ENCODE assay signal across 8 mouse cellular contexts in genomic region chr9:75313138-75313831, GRCm38 (mm10). TPM values are rescaled to one million over a fixed set of nuclear protein-coding genes. Genes with fewer than 3 reads are reported as not detected.
A peak's percentile ranks its signal among the peaks of the same experiment; 100 is the strongest.
DNase-seq lines count a peak whose midpoint lies in the region; ATAC-seq and TF ChIP-seq lines count a peak whose summit lies in the region.

No protein-coding gene starts in this region.

- no peaks in the 10 kb centered on the region for H3K27me3 ChIP-seq in heart, embryonic 12.5 days (replicated peaks)
- no peaks in the 10 kb centered on the region for H3K27me3 ChIP-seq in heart, adult 2 months (ENCODE audit: control insufficient read depth, insufficient read depth, low read length)
- peaks cover 18% of the 10 kb centered on the region for H3K27me3 ChIP-seq in E14TG2a.4 (ENCODE audit: insufficient read depth, low read length)
- no peaks in the 10 kb centered on the region for H3K27me3 ChIP-seq in embryonic facial prominence, embryonic 15.5 days
- no peaks in the 10 kb centered on the region for H3K27me3 ChIP-seq in liver, embryonic 11.5 days (replicated peaks; ENCODE audit: control insufficient read depth, insufficient read depth, low read length)
- no peaks in the 10 kb centered on the region for H3K27me3 ChIP-seq in stomach, postnatal 0 days (ENCODE audit: control insufficient read depth, insufficient read depth, low read length)

- DNase-seq in heart, adult 2 months: no peak
- DNase-seq in liver, embryonic 11.5 days (ENCODE audit: low spot score): peak; percentile 37
- DNase-seq in stomach, postnatal 0 days (ENCODE audit: low spot score): no peak
- DNase-seq in gastrocnemius, postnatal 4 days (ENCODE audit: low spot score in 2 of 2): no peak
- no peak for DNase-seq in frontal cortex, postnatal 25 days (ENCODE audit: low spot score in 2 of 2)

- intact Hi-C loops in heart, adult 2 months (cut with DNase I): loop anchor here (5.0 kb wide), 1 partner anchor 266 kb away; no protein-coding TSS in a partner anchor

- peak overlapping the region; percentile 78 for H3K4me3 ChIP-seq in heart, embryonic 12.5 days
- no peak overlapping the region for H3K4me3 ChIP-seq in heart, adult 2 months
- H3K4me3 ChIP-seq in E14TG2a.4 (replicated peaks; ENCODE audit: low read length): peak overlapping the region; percentile 86
- peak overlapping the region; percentile 73 for H3K4me3 ChIP-seq in embryonic facial prominence, embryonic 15.5 days (replicated peaks)
- H3K4me3 ChIP-seq in liver, embryonic 11.5 days (ENCODE audit: low read depth, low read length): peak overlapping the region; percentile 59
- peak overlapping the region; percentile 69 for H3K4me3 ChIP-seq in stomach, postnatal 0 days (ENCODE audit: low read depth, low read length)

- WGBS in heart, embryonic 12.5 days: 38% methylated on average over 11 of the region's 11 CpGs
- 44% methylated on average over 11 of the region's 11 CpGs for WGBS in heart, adult 2 months
- 39% methylated on average over 11 of the region's 11 CpGs for WGBS in embryonic facial prominence, embryonic 15.5 days
- 29% methylated on average over 11 of the region's 11 CpGs for WGBS in liver, embryonic 11.5 days
- WGBS in stomach, postnatal 0 days: 31% methylated on average over 11 of the region's 11 CpGs

- 0 out of 2 replicates have a peak overlapping the region, but pooled peaks have one; percentile 79 for H3K27ac ChIP-seq in heart, embryonic 12.5 days (ENCODE audit: poor library complexity, severe bottlenecking)
- H3K27ac ChIP-seq in heart, adult 2 months: no peak overlapping the region; the same call in 1 of the 2 replicates
- H3K27ac ChIP-seq in embryonic facial prominence, embryonic 15.5 days (replicated peaks): 0 out of 2 replicates have a peak overlapping the region, but pooled peaks have one; percentile 81
- H3K27ac ChIP-seq in liver, embryonic 11.5 days (ENCODE audit: low read depth, low read length): peak overlapping the region; percentile 19; the same call in 1 of the 2 replicates
- peak overlapping the region; percentile 84; the same call in 1 of the 2 replicates for H3K27ac ChIP-seq in stomach, postnatal 0 days (replicated peaks)

- TF ChIP-seq POLR2A in heart, adult 2 months (IDR thresholded peaks at IDR 0.05; ENCODE audit: insufficient read depth, low read depth, low read length): no peak

- H3K79me2 ChIP-seq in heart, adult 2 months (replicated peaks; ENCODE audit: control insufficient read depth, insufficient read depth, low read length): no peaks in the 10 kb centered on the region

- peaks cover 12% of the 10 kb centered on the region for H3K4me1 ChIP-seq in heart, embryonic 12.5 days (replicated peaks)
- H3K4me1 ChIP-seq in heart, adult 2 months (ENCODE audit: control insufficient read depth, insufficient read depth, low read length): no peaks in the 10 kb centered on the region
- H3K4me1 ChIP-seq in E14TG2a.4 (replicated peaks; ENCODE audit: low read depth, low read length): peaks cover 29% of the 10 kb centered on the region
- peaks cover 21% of the 10 kb centered on the region for H3K4me1 ChIP-seq in embryonic facial prominence, embryonic 15.5 days
- H3K4me1 ChIP-seq in liver, embryonic 11.5 days (replicated peaks; ENCODE audit: control insufficient read depth, insufficient read depth, low read length): no peaks in the 10 kb centered on the region; the same call in 1 of the 2 replicates
- H3K4me1 ChIP-seq in stomach, postnatal 0 days (replicated peaks; ENCODE audit: control insufficient read depth, insufficient read depth): no peaks in the 10 kb centered on the region

- TF ChIP-seq CTCF in heart, adult 2 months (IDR thresholded peaks at IDR 0.05): no peak
- no peak for TF ChIP-seq CTCF in E14TG2a.4 (conservative IDR thresholded peaks at IDR 0.05; ENCODE audit: low read length)
- TF ChIP-seq CTCF in stomach, postnatal 0 days (IDR thresholded peaks at IDR 0.05; ENCODE audit: low read depth): no peak

- peak overlapping the region; percentile 85 for H3K4me2 ChIP-seq in heart, embryonic 12.5 days
- peak overlapping the region; percentile 71 for H3K4me2 ChIP-seq in embryonic facial prominence, embryonic 15.5 days (replicated peaks)
- H3K4me2 ChIP-seq in liver, embryonic 11.5 days: peak overlapping the region; percentile 97
- peak overlapping the region; percentile 76 for H3K4me2 ChIP-seq in stomach, postnatal 0 days (replicated peaks; ENCODE audit: low read depth)

- no peaks in the 10 kb centered on the region for H3K9me3 ChIP-seq in heart, embryonic 12.5 days (replicated peaks)
- H3K9me3 ChIP-seq in E14TG2a.4 (ENCODE audit: low read length): no peaks in the 10 kb centered on the region
- H3K9me3 ChIP-seq in embryonic facial prominence, embryonic 15.5 days (replicated peaks): no peaks in the 10 kb centered on the region
- H3K9me3 ChIP-seq in liver, embryonic 11.5 days (ENCODE audit: control insufficient read depth, low read length): no peaks in the 10 kb centered on the region
- H3K9me3 ChIP-seq in stomach, postnatal 0 days (ENCODE audit: control insufficient read depth, low read length): no peaks in the 10 kb centered on the region

- H3K9ac ChIP-seq in heart, embryonic 12.5 days: peak overlapping the region; percentile 82; the same call in 1 of the 2 replicates
- H3K9ac ChIP-seq in heart, adult 2 months (ENCODE audit: low read depth, low read length): no peak overlapping the region
- H3K9ac ChIP-seq in embryonic facial prominence, embryonic 15.5 days: no peak overlapping the region
- H3K9ac ChIP-seq in liver, embryonic 11.5 days (ENCODE audit: low read depth, low read length): peak overlapping the region; percentile 59; the same call in 1 of the 2 replicates
- peak overlapping the region; percentile 70; the same call in 1 of the 2 replicates for H3K9ac ChIP-seq in stomach, postnatal 0 days (ENCODE audit: low read length)

- H3K36me3 ChIP-seq in heart, embryonic 12.5 days: peaks cover 12% of the 10 kb centered on the region; the same call in 1 of the 2 replicates
- no peaks in the 10 kb centered on the region for H3K36me3 ChIP-seq in heart, adult 2 months (ENCODE audit: control insufficient read depth, insufficient read depth, low read length)
- no peaks in the 10 kb centered on the region for H3K36me3 ChIP-seq in E14TG2a.4 (ENCODE audit: insufficient read depth, low read length)
- H3K36me3 ChIP-seq in embryonic facial prominence, embryonic 15.5 days: no peaks in the 10 kb centered on the region
- no peaks in the 10 kb centered on the region for H3K36me3 ChIP-seq in liver, embryonic 11.5 days (ENCODE audit: control insufficient read depth, insufficient read depth, low read length)
- H3K36me3 ChIP-seq in stomach, postnatal 0 days (ENCODE audit: control insufficient read depth, insufficient read depth, low read length): no peaks in the 10 kb centered on the region

- TF ChIP-seq EP300 in heart, adult 2 months (IDR thresholded peaks at IDR 0.05; ENCODE audit: insufficient read depth, low read depth, low read length): no peak
- TF ChIP-seq EP300 in stomach, postnatal 0 days (optimal IDR thresholded peaks at IDR 0.05): no peak

- ATAC-seq in heart, embryonic 12.5 days (ENCODE audit: insufficient number of reproducible peaks, low FRiP score): no peak; the same call in 1 of the 2 replicates
- no peak for ATAC-seq in embryonic facial prominence, embryonic 15.5 days (ENCODE audit: insufficient number of reproducible peaks, low FRiP score, low TSS enrichment, low read depth)
- 0 out of 2 replicates have a peak, but pooled peaks have one; percentile 2 for ATAC-seq in liver, embryonic 11.5 days (replicated peaks; ENCODE audit: low FRiP score)
- no peak for ATAC-seq in stomach, postnatal 0 days (ENCODE audit: low FRiP score, low TSS enrichment)

RNA-seq across cellular contexts. Expression of gene Gnb5, which starts 7.2 kb away (rescaled TPM):
- polyA plus RNA-seq in heart, embryonic 12.5 days (2016; fragmentation: Nextera tagmentation; extraction: Ambion mirVana): 58.0 and 59.2 TPM in 2 replicates
- total RNA-seq in heart, adult 2 months (2021): 10 to 100 TPM; 23.5 to 23.9 TPM
- polyA plus RNA-seq in heart, adult 2 months (2012; rRNA removed): 33.0 and 52.8 TPM in 2 replicates
- polyA plus RNA-seq in embryonic facial prominence, embryonic 15.5 days (2015; fragmentation: Nextera tagmentation; extraction: Ambion mirVana): 28.0 and 28.6 TPM in 2 replicates
- polyA plus RNA-seq in liver, embryonic 11.5 days (2014; fragmentation: Nextera tagmentation; extraction: Ambion mirVana): 8.6 and 9.2 TPM in 2 replicates
- polyA plus RNA-seq in stomach, postnatal 0 days (2015; fragmentation: Nextera tagmentation; extraction: Ambion mirVana): 16.1 and 17.5 TPM in 2 replicates
- 10 to 100 TPM; 12.1 to 14.9 TPM for total RNA-seq in gastrocnemius, postnatal 4 days (2021)

RNA-seq across cellular contexts. Expression of gene Bcl2l10, which starts 34.3 kb away (rescaled TPM):
- not detected in 2 replicates for polyA plus RNA-seq in heart, embryonic 12.5 days (2016; fragmentation: Nextera tagmentation; extraction: Ambion mirVana)
- not detected for total RNA-seq in heart, adult 2 months (2021)
- polyA plus RNA-seq in heart, adult 2 months (2012; rRNA removed): 0.15 TPM in 1 of 2 replicates, not detected in the other
- not detected in 2 replicates for polyA plus RNA-seq in embryonic facial prominence, embryonic 15.5 days (2015; fragmentation: Nextera tagmentation; extraction: Ambion mirVana)
- polyA plus RNA-seq in liver, embryonic 11.5 days (2014; fragmentation: Nextera tagmentation; extraction: Ambion mirVana): not detected in 2 replicates
- polyA plus RNA-seq in stomach, postnatal 0 days (2015; fragmentation: Nextera tagmentation; extraction: Ambion mirVana): not detected in 2 replicates
- total RNA-seq in gastrocnemius, postnatal 4 days (2021): not detected

Comparison
In these comparisons a context has a peak if more than half of its experiments do, and no peak if none do; other contexts are left out.
1. H3K9ac ChIP-seq: peak in heart, embryonic 12.5 days (single experiment), liver, embryonic 11.5 days (single experiment) and stomach, postnatal 0 days (single experiment); none in heart, adult 2 months (single experiment) and embryonic facial prominence, embryonic 15.5 days (single experiment).
2. Peak in every context shown above with its lines, with median percentiles within 50 percentile points of each other: H3K4me2 ChIP-seq.